Mouse (Mus musculus) left cerebral cortex, postnatal 10 days (tissue): ENCODE results near the gene Ttc41. TPM values are rescaled to one million over a fixed set of nuclear protein-coding genes. Genes with fewer than 3 reads are reported as not detected.

Experiments
- DNase-seq, 2 experiments: peaks; one replicate each; pipeline ENCODE4 v3.0.0; 2021 to 2022; ENCODE audit warnings: low spot score in 2 of 2, mixed read lengths in 1 of 2; ENCODE audit errors: extremely low spot score in 1 of 2
- intact Hi-C: fragments of 180-260 bp; cut with DNase I; formaldehyde crosslinking; loops from one replicate; pipeline ENCODE4 v1.15.1; 2025
- total RNA-seq, 2 experiments: library from RNA; stranded (reverse); gene quantifications; 2 replicates each; pipeline ENCODE4 v1.2.3; 2021

Ttc41 gene
- total RNA-seq, 2 experiments from 2014 or later = 1.6 to 1.7 TPM

GRCm38 (mm10) chr10:86778398-86779116, 72.9 kb downstream of the Ttc41 start, which contains the start of gene Nt5dc3:
Gene Nt5dc3, plus strand, starts transcription at chr10:86779005.
- peak; percentile 90 to 97 for DNase-seq
- intact Hi-C loops = loop anchor here (10.0 kb wide), 1 partner anchor 196 kb away; no protein-coding TSS in a partner anchor

GRCm38 (mm10) chr10:86779117-86779755, 73.6 kb downstream of the Ttc41 start:
- DNase-seq = peak in 1 of 2 experiments; percentile 38
- intact Hi-C loops = loop anchor here (10.0 kb wide), 1 partner anchor 196 kb away; no protein-coding TSS in a partner anchor

GRCm38 (mm10) chr10:86779816-86780500, 74.3 kb downstream of the Ttc41 start:
- intact Hi-C loops = loop anchor here (5.0 to 10.0 kb wide), 2 partner anchors 37 to 195 kb away; no protein-coding TSS in a partner anchor
- DNase-seq = no peak

- intact Hi-C loops = loop anchor here (5.0 kb wide), 1 partner anchor 36 kb away; no protein-coding TSS in a partner anchor
- DNase-seq = no peak
These were observed 76.0 kb downstream of the Ttc41 start for GRCm38 (mm10) chr10:86781641-86782040.

- intact Hi-C loops = loop anchor here (5.0 kb wide), 1 partner anchor 35 kb away; no protein-coding TSS in a partner anchor
- DNase-seq = no peak
These were observed 77.0 kb downstream of the Ttc41 start for GRCm38 (mm10) chr10:86782656-86783055.

GRCm38 (mm10) chr10:86783561-86783960, 78.0 kb downstream of the Ttc41 start:
- no peak for DNase-seq
- intact Hi-C loops = loop anchor here (5.0 kb wide), 1 partner anchor 34 kb away; no protein-coding TSS in a partner anchor

- no peak for DNase-seq
- intact Hi-C loops = loop anchor here (5.0 kb wide), 1 partner anchor 33 kb away; no protein-coding TSS in a partner anchor
These were observed 78.6 kb downstream of the Ttc41 start for GRCm38 (mm10) chr10:86784126-86784675.

- intact Hi-C loops = no loop called here
- DNase-seq = no peak
These were observed 79.8 kb downstream of the Ttc41 start for GRCm38 (mm10) chr10:86785396-86785795.

GRCm38 (mm10) chr10:86786083-86786482, 80.5 kb downstream of the Ttc41 start:
- intact Hi-C loops = no loop called here
- no peak for DNase-seq

GRCm38 (mm10) chr10:86788193-86788592, 82.6 kb downstream of the Ttc41 start:
- intact Hi-C loops = no loop called here
- no peak for DNase-seq

GRCm38 (mm10) chr10:86789146-86789672, 83.6 kb downstream of the Ttc41 start:
- no peak for DNase-seq

GRCm38 (mm10) chr10:86791507-86792184, 86.0 kb downstream of the Ttc41 start:
- intact Hi-C loops = no loop called here
- no peak for DNase-seq

More at GRCm38 (mm10) chr10:86789146-86789672, 83.6 kb downstream of the Ttc41 start:
- intact Hi-C loops = no loop called here

GRCm38 (mm10) chr10:86793509-86793951, 87.9 kb downstream of the Ttc41 start:
- DNase-seq = no peak
- intact Hi-C loops = no loop called here

- DNase-seq = no peak
- intact Hi-C loops = no loop called here
These were observed 88.6 kb downstream of the Ttc41 start for GRCm38 (mm10) chr10:86794196-86794595.

GRCm38 (mm10) chr10:86794794-86795535, 89.4 kb downstream of the Ttc41 start:
- intact Hi-C loops = no loop called here
- DNase-seq = no peak

GRCm38 (mm10) chr10:86796073-86796741, 90.6 kb downstream of the Ttc41 start:
- no peak for DNase-seq
- intact Hi-C loops = no loop called here

- no peak for DNase-seq
- intact Hi-C loops = no loop called here
These were observed 101.8 kb downstream of the Ttc41 start for GRCm38 (mm10) chr10:86807362-86807761.
